Mouse (Mus musculus): ENCODE measurements around the gene Raet1d. TPM values are rescaled to one million over a fixed set of nuclear protein-coding genes. Genes with fewer than 3 reads are reported as not detected.

The Raet1d gene
- total RNA-seq, 2 experiments from 2014 or later: not detected

Other genes with a start within 250 kb of the Raet1d start
- 1 to 10 TPM; 1.2 to 2.1 TPM for gene E030030I06Rik, start 211.3 kb upstream of the Raet1d start, total RNA-seq (2021)
- gene Raet1e, start 202.0 kb upstream of the Raet1d start, total RNA-seq (2021): not detected
- not detected for gene H60b, start 202.0 kb upstream of the Raet1d start, total RNA-seq (2021)